Mouse (Mus musculus) effector memory CD4-positive, alpha-beta T cell, adult 7 months (primary cell): ENCODE data around the gene Hormad1. TPM values are rescaled to one million over a fixed set of nuclear protein-coding genes. Genes with fewer than 3 reads are reported as not detected.

Source experiments
- polyA plus RNA-seq: library from polyadenylated mRNA; unstranded; fragments of 100-300 nt; shearing (Covaris generic); gene quantifications from one replicate; pipeline ENCODE4 v1.2.1, GENCODE M21; 2017

Hormad1 gene
- 0.27 TPM for polyA plus RNA-seq

DNA sequence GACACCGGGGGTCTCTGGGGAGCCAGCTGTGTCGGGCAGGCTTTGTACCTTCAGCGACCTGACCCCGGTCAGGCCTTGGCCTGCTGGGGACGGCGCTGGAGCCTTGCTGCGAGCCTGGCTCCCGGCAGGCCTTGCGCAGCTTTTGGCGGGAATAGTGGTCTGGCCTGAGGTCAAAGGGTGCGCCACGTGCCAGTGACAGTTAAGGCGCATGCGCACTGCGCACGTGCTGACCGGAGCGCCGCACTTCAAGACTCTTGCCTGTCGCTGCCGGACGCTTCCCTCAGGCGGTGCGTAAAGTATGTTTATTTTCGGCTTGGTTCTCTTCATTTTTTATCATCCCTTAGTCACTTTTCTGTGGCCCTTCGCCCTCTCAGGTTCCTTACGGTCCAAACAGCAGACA, at the start of gene Hormad1:
Gene Hormad1, plus strand, starts transcription at position 241 of the 400 bp plus-strand sequence.

GRCm38 (mm10) chr3:95526622-95527211, 32.8 kb upstream of the Hormad1 start, which contains the start of gene Ctss:
Gene Ctss, plus strand, starts transcription at chr3:95526786.

GRCm38 (mm10) chr3:95588604-95589086, 29.2 kb downstream of the Hormad1 start, which contains the start of gene Golph3l:
Gene Golph3l, plus strand, starts transcription at chr3:95588934.

DNA sequence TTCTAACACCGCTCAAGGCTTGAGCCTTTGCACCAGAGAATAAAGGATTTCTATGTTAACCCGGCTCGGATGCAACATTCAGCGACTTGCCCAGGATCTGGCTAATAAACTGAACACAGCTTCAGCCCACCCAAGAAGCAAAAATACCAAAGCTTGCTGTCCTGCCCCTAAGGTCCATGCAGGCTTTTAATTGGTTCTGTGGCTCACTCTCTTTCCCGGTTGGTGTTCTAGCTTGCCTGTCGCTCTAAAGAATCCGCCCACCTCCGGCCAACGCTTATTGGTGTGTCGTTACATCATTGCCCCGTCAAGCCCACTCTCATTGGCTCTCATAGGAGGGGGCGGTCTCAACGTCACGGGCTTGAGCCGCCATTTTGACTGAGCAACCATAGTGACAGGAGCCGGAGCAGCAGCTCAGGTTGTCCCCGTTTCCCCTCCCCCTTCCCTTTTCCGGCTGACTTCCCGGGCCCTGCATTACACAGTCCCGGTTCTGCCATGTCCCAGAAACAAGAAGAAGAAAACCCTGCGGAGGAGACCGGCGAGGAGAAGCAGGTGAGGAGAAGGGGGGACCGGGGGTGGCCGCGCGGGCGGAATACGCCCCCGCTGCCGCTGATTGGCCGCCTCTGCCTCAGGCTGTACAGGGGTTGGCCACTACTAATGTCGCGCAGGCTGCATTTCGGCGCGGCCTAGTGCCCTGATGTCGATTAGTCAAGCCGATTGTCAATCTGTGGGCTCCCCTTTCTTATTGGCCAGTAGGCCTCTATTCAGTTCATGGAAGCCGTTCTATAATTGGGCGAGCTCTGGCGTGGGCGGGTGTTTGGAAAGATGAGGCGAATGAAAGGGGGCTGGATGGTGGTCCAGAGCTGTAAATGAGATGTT, 65.4 kb downstream of the Hormad1 start, which contains the start of gene Ensa:
Gene Ensa, plus strand, starts transcription at position 366 of the 876 bp plus-strand sequence.

Other genes starting within 250 kb of the Hormad1 start
- 204 TPM for gene Cers2, start 244.9 kb upstream of the Hormad1 start, polyA plus RNA-seq
- gene Setdb1, start 202.5 kb upstream of the Hormad1 start, polyA plus RNA-seq, result 20.6 TPM
- not detected for gene 4930558C23Rik, start 156.8 kb upstream of the Hormad1 start, polyA plus RNA-seq
- 57.2 TPM for gene Arnt, start 125.3 kb upstream of the Hormad1 start, polyA plus RNA-seq
- gene Ctsk, start 60.4 kb upstream of the Hormad1 start, polyA plus RNA-seq, result not detected
- 104 TPM for gene Ctss, start 32.9 kb upstream of the Hormad1 start, polyA plus RNA-seq
- 14.2 TPM for gene Golph3l, start 29.3 kb downstream of the Hormad1 start, polyA plus RNA-seq
- gene Ensa, start 65.3 kb downstream of the Hormad1 start, polyA plus RNA-seq, result 125 TPM
- 491 TPM for gene Mcl1, start 99.1 kb downstream of the Hormad1 start, polyA plus RNA-seq
- 3.4 TPM for gene Adamtsl4, start 128.2 kb downstream of the Hormad1 start, polyA plus RNA-seq
- 6.8 TPM for gene Ecm1, start 179.9 kb downstream of the Hormad1 start, polyA plus RNA-seq
- 45.4 TPM for gene Tars2, start 200.5 kb downstream of the Hormad1 start, polyA plus RNA-seq